Comparison of ENCODE assay signal across 17 mouse cellular contexts in genomic region chr14:120271096-120271495, GRCm38 (mm10). TPM values are rescaled to one million over a fixed set of nuclear protein-coding genes. Genes with fewer than 3 reads are reported as not detected.
DNase-seq lines count a peak whose midpoint lies in the region; ATAC-seq and TF ChIP-seq lines count a peak whose summit lies in the region.
"Had no signal": no experiment of that assay in that cellular context is flagged by ENCODE, and none has a peak within 500 bp of the region (broad histone marks: within the 10 kb centered on the region; RNA-seq: fewer than 3 reads in every experiment).

No protein-coding gene starts in this region.

- H3K27ac ChIP-seq in liver, embryonic 15.5 days (replicated peaks) = 0 out of 2 replicates have a peak overlapping the region, but pooled peaks have one; percentile 9
- H3K27ac ChIP-seq in intestine, postnatal 0 days (ENCODE audit: low read depth, low read length) = peak overlapping the region; percentile 84
- H3K27ac ChIP-seq in kidney, postnatal 0 days = peak overlapping the region; percentile 74
- peak overlapping the region; percentile 63; the same call in 1 of the 2 replicates for H3K27ac ChIP-seq in stomach, postnatal 0 days (replicated peaks)
- H3K27ac ChIP-seq: forebrain, embryonic 10.5 days; layer of hippocampus, adult 2 months; lung, embryonic 15.5 days; macrophage; midbrain, embryonic 12.5 days; neural tube, embryonic 13.5 days had no signal

- H3K4me1 ChIP-seq in liver, embryonic 15.5 days (replicated peaks) = peaks cover 15% of the 10 kb centered on the region
- peaks cover 15% of the 10 kb centered on the region; the same call in 1 of the 2 replicates for H3K4me1 ChIP-seq in intestine, postnatal 0 days (replicated peaks; ENCODE audit: control insufficient read depth, insufficient read depth, low read length)
- peaks cover 9% of the 10 kb centered on the region; the same call in 1 of the 2 replicates for H3K4me1 ChIP-seq in kidney, postnatal 0 days (replicated peaks; ENCODE audit: insufficient read depth, low read length)
- no peaks in the 10 kb centered on the region for H3K4me1 ChIP-seq in stomach, postnatal 0 days (replicated peaks; ENCODE audit: control insufficient read depth, insufficient read depth)

- peak overlapping the region; percentile 23; the same call in 1 of the 2 replicates for H3K4me2 ChIP-seq in liver, embryonic 15.5 days
- H3K4me2 ChIP-seq in intestine, postnatal 0 days (replicated peaks; ENCODE audit: low read depth) = peak overlapping the region; percentile 54
- no peak overlapping the region for H3K4me2 ChIP-seq in kidney, postnatal 0 days (ENCODE audit: low read length)
- peak overlapping the region; percentile 17; the same call in 1 of the 2 replicates for H3K4me2 ChIP-seq in stomach, postnatal 0 days (replicated peaks; ENCODE audit: low read depth)
- H3K4me2 ChIP-seq: lung, embryonic 15.5 days; midbrain, embryonic 12.5 days; neural tube, embryonic 13.5 days had no signal

- DNase-seq in liver = no peak
- peak; percentile 61 for DNase-seq in kidney, postnatal 0 days (ENCODE audit: low spot score)
- peak; percentile 41 for DNase-seq in stomach, postnatal 0 days (ENCODE audit: low spot score)
- DNase-seq in c-Kit-positive CD71-positive TER-119-positive erythroid progenitor cells, embryonic 14.5 days (ENCODE audit: low spot score) = no peak
- DNase-seq: B cell, adult 2 months; cerebellum, adult 8-10 months; gastrocnemius, postnatal 14 days; layer of hippocampus, postnatal 36 days had no signal

- no peak for TF ChIP-seq CTCF in intestine, postnatal 0 days (IDR thresholded peaks at IDR 0.05; ENCODE audit: low read depth)
- 0 out of 2 replicates have a peak, but pooled peaks have one; percentile 5 for TF ChIP-seq CTCF in kidney, postnatal 0 days (IDR thresholded peaks at IDR 0.05; ENCODE audit: low read depth)
- no peak for TF ChIP-seq CTCF in stomach, postnatal 0 days (IDR thresholded peaks at IDR 0.05; ENCODE audit: low read depth)

- H3K4me3 ChIP-seq in liver, embryonic 15.5 days (replicated peaks) = no peak overlapping the region
- H3K4me3 ChIP-seq in intestine, postnatal 0 days (ENCODE audit: low read depth, low read length) = no peak overlapping the region
- H3K4me3 ChIP-seq in kidney, postnatal 0 days (replicated peaks; ENCODE audit: low read depth, low read length) = no peak overlapping the region
- no peak overlapping the region for H3K4me3 ChIP-seq in stomach, postnatal 0 days (ENCODE audit: low read depth, low read length)
- H3K4me3 ChIP-seq: forebrain, embryonic 10.5 days; layer of hippocampus, adult 2 months; lung, embryonic 15.5 days; midbrain, embryonic 12.5 days; neural tube, embryonic 13.5 days had no signal

- TF ChIP-seq EP300 in stomach, postnatal 0 days (optimal IDR thresholded peaks at IDR 0.05) = no peak

- H3K36me3 ChIP-seq in liver, embryonic 15.5 days (replicated peaks) = no peaks in the 10 kb centered on the region
- H3K36me3 ChIP-seq in intestine, postnatal 0 days (ENCODE audit: control insufficient read depth, insufficient read depth) = no peaks in the 10 kb centered on the region
- H3K36me3 ChIP-seq in kidney, postnatal 0 days (ENCODE audit: insufficient read depth, low read length) = no peaks in the 10 kb centered on the region
- no peaks in the 10 kb centered on the region for H3K36me3 ChIP-seq in stomach, postnatal 0 days (ENCODE audit: control insufficient read depth, insufficient read depth, low read length)
- H3K36me3 ChIP-seq: forebrain, embryonic 10.5 days; lung, embryonic 15.5 days; midbrain, embryonic 12.5 days; neural tube, embryonic 13.5 days had no signal

- ATAC-seq in liver, embryonic 15.5 days (ENCODE audit: insufficient read depth) = no peak
- peak; percentile 72 for ATAC-seq in intestine, postnatal 0 days
- ATAC-seq in kidney, postnatal 0 days (replicated peaks; ENCODE audit: low FRiP score, low read depth) = peak; percentile 64
- ATAC-seq in stomach, postnatal 0 days (ENCODE audit: low FRiP score, low TSS enrichment) = peak; percentile 75
- no peak for ATAC-seq in cerebellum, adult (ENCODE audit: insufficient number of reproducible peaks, low FRiP score, low TSS enrichment)

- no peaks in the 10 kb centered on the region for H3K27me3 ChIP-seq in liver, embryonic 15.5 days
- H3K27me3 ChIP-seq in intestine, postnatal 0 days (replicated peaks; ENCODE audit: control insufficient read depth, insufficient read depth, low read length) = no peaks in the 10 kb centered on the region
- H3K27me3 ChIP-seq in kidney, postnatal 0 days (ENCODE audit: insufficient read depth, low read length) = no peaks in the 10 kb centered on the region
- H3K27me3 ChIP-seq in stomach, postnatal 0 days (ENCODE audit: control insufficient read depth, insufficient read depth, low read length) = no peaks in the 10 kb centered on the region
- H3K27me3 ChIP-seq: lung, embryonic 15.5 days; midbrain, embryonic 12.5 days; neural tube, embryonic 13.5 days had no signal

- no peaks in the 10 kb centered on the region for H3K9me3 ChIP-seq in liver, embryonic 15.5 days (replicated peaks)
- H3K9me3 ChIP-seq in intestine, postnatal 0 days (ENCODE audit: control insufficient read depth) = no peaks in the 10 kb centered on the region
- H3K9me3 ChIP-seq in kidney, postnatal 0 days (replicated peaks; ENCODE audit: low read length) = no peaks in the 10 kb centered on the region
- no peaks in the 10 kb centered on the region for H3K9me3 ChIP-seq in stomach, postnatal 0 days (ENCODE audit: control insufficient read depth, low read length)
- H3K9me3 ChIP-seq: forebrain, embryonic 10.5 days; lung, embryonic 15.5 days; midbrain, embryonic 12.5 days; neural tube, embryonic 13.5 days had no signal

- 57% methylated on average over 8 of the region's 8 CpGs for WGBS in liver, embryonic 15.5 days (ENCODE audit: insufficient replicate concordance)
- WGBS in intestine, postnatal 0 days = 38% methylated on average over 8 of the region's 8 CpGs
- WGBS in kidney, postnatal 0 days = 66% methylated on average over 8 of the region's 8 CpGs
- WGBS in stomach, postnatal 0 days = 58% methylated on average over 8 of the region's 8 CpGs

- H3K9ac ChIP-seq in liver, embryonic 15.5 days = no peak overlapping the region
- H3K9ac ChIP-seq in intestine, postnatal 0 days (ENCODE audit: low read depth, low read length) = no peak overlapping the region; the same call in 1 of the 2 replicates
- H3K9ac ChIP-seq in kidney, postnatal 0 days (ENCODE audit: low read depth, low read length) = no peak overlapping the region
- no peak overlapping the region for H3K9ac ChIP-seq in stomach, postnatal 0 days (ENCODE audit: low read length)
- H3K9ac ChIP-seq: lung, embryonic 15.5 days; midbrain, embryonic 12.5 days; neural tube, embryonic 13.5 days had no signal

RNA-seq across cellular contexts. Expression of gene Mbnl2, which starts 4.4 kb away (rescaled TPM):
- polyA plus RNA-seq in liver, embryonic 15.5 days (2015; fragmentation: Nextera tagmentation; extraction: Ambion mirVana) = 15.1 and 15.3 TPM in 2 replicates
- 94.4 and 99.0 TPM in 2 replicates for polyA plus RNA-seq in intestine, postnatal 0 days (2015; fragmentation: Nextera tagmentation; extraction: Ambion mirVana)
- 119 and 122 TPM in 2 replicates for polyA plus RNA-seq in kidney, postnatal 0 days (2015; fragmentation: Nextera tagmentation; extraction: Ambion mirVana)
- polyA plus RNA-seq in stomach, postnatal 0 days (2015; fragmentation: Nextera tagmentation; extraction: Ambion mirVana) = 101 and 104 TPM in 2 replicates

Comparison
In these comparisons a context has a peak if more than half of its experiments do, and no peak if none do; other contexts are left out.
1. ATAC-seq: peak in intestine, postnatal 0 days (single experiment), kidney, postnatal 0 days (single experiment) and stomach, postnatal 0 days (single experiment); none in liver, embryonic 15.5 days (single experiment) and cerebellum, adult (single experiment).
2. H3K27ac ChIP-seq: peak in every context shown above with its lines; median percentile 84 in intestine, postnatal 0 days; 74 in kidney, postnatal 0 days; 63 in stomach, postnatal 0 days; 9 in liver, embryonic 15.5 days.
3. DNase-seq: peak in kidney, postnatal 0 days (single experiment) and stomach, postnatal 0 days (single experiment); none in liver (single experiment) and c-Kit-positive CD71-positive TER-119-positive erythroid progenitor cells, embryonic 14.5 days (single experiment).